Mouse (Mus musculus) thymus, postnatal 36 days (tissue): ENCODE measurements around the gene Slc9a3r2.
A peak's percentile ranks its signal among the peaks of the same experiment; 100 is the strongest.

Source experiments
- DNase-seq, 2 experiments: peaks; one replicate each; pipeline ENCODE4 v3.0.0; 2022; ENCODE audit warnings: mixed read lengths in 2 of 2

The Slc9a3r2 gene

GRCm38 (mm10) chr17:24635694-24636093 is 14.4 kb downstream of the Slc9a3r2 start:
- no peak for DNase-seq

- DNase-seq = no peak
These were observed 15.1 kb downstream of the Slc9a3r2 start for GRCm38 (mm10) chr17:24635024-24635423.

- no peak for DNase-seq
These were observed 16.3 kb downstream of the Slc9a3r2 start for GRCm38 (mm10) chr17:24633831-24634230.

- no peak for DNase-seq
These were observed 17.2 kb downstream of the Slc9a3r2 start for GRCm38 (mm10) chr17:24632813-24633449.

- DNase-seq = peak; percentile 87 to 92
These were observed 17.8 kb downstream of the Slc9a3r2 start, which contains the start of the genes Tsc2 and Nthl1 for GRCm38 (mm10) chr17:24632167-24632812. Gene Tsc2, minus strand, starts transcription at chr17:24632630. Gene Nthl1, plus strand, starts transcription at chr17:24632680.

- no peak for DNase-seq
These were observed 20.1 kb downstream of the Slc9a3r2 start for GRCm38 (mm10) chr17:24630072-24630471.

GRCm38 (mm10) chr17:24628646-24629045 is 21.5 kb downstream of the Slc9a3r2 start:
- DNase-seq = peak; percentile 68 to 74

- no peak for DNase-seq
These were observed 24.7 kb downstream of the Slc9a3r2 start for GRCm38 (mm10) chr17:24625472-24625871.

GRCm38 (mm10) chr17:24617561-24618194 is 32.4 kb downstream of the Slc9a3r2 start:
- no peak for DNase-seq

GRCm38 (mm10) chr17:24610711-24611110 is 39.4 kb downstream of the Slc9a3r2 start:
- DNase-seq = no peak

- DNase-seq = no peak
These were observed 41.3 kb downstream of the Slc9a3r2 start for GRCm38 (mm10) chr17:24608874-24609273.

- no peak for DNase-seq
These were observed 41.8 kb downstream of the Slc9a3r2 start for GRCm38 (mm10) chr17:24608370-24608769.

GRCm38 (mm10) chr17:24604557-24604956 is 45.6 kb downstream of the Slc9a3r2 start:
- no peak for DNase-seq

- no peak for DNase-seq
These were observed 46.2 kb downstream of the Slc9a3r2 start for GRCm38 (mm10) chr17:24603961-24604360.

GRCm38 (mm10) chr17:24600502-24600901 is 49.6 kb downstream of the Slc9a3r2 start:
- DNase-seq = no peak

GRCm38 (mm10) chr17:24597989-24598388 is 52.1 kb downstream of the Slc9a3r2 start:
- no peak for DNase-seq

GRCm38 (mm10) chr17:24596471-24597183 is 53.5 kb downstream of the Slc9a3r2 start:
- no peak for DNase-seq

- DNase-seq = no peak
These were observed 54.1 kb downstream of the Slc9a3r2 start for GRCm38 (mm10) chr17:24596073-24596466.

GRCm38 (mm10) chr17:24595126-24596072 is 54.7 kb downstream of the Slc9a3r2 start:
- no peak for DNase-seq

GRCm38 (mm10) chr17:24593992-24594890 is 55.9 kb downstream of the Slc9a3r2 start:
- DNase-seq = no peak

GRCm38 (mm10) chr17:24593248-24593647 is 56.9 kb downstream of the Slc9a3r2 start:
- no peak for DNase-seq
